Mouse (Mus musculus): ENCODE measurements around the gene Gm6356. TPM values are rescaled to one million over a fixed set of nuclear protein-coding genes. Genes with fewer than 3 reads are reported as not detected.
"Not testable (repeated sequence)": the region's sequence is repeated elsewhere in the genome, so short reads cannot be mapped to it uniquely, and the experiment has no call there.

The Gm6356 gene
- polyA plus RNA-seq (2016; fragmentation: Nextera tagmentation; extraction: Ambion mirVana) = not detected in 2 replicates

DNA sequence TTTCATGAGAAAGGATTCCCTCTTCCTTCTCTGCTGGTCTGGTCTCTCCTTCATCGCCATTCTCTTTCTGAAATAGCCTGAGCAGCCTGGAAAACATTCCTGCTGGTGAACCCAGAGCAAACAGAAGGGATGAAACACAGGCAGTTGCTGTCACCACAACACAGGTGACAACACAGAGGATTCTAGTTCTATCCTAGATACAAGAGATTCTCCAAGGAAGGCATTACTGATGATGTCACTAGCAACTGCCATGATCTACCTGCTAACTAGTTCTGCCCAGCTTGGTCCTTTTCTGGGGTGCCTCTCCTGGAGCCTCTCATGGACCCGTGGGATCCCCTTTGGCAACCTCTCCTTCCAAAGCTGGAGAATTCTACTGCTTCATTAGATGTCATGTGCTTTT lies at the start of gene Gm6356:
Gm6356 (minus strand) TSS at position 101 of the 400 bp plus-strand sequence.
- not testable (repeated sequence) for H3K9me3 ChIP-seq; H3K36me3 ChIP-seq; H3K27me3 ChIP-seq (ENCODE audit: insufficient read depth, poor library complexity, severe bottlenecking); H3K27ac ChIP-seq; H3K4me1 ChIP-seq; DNase-seq (ENCODE audit: low spot score); H3K4me3 ChIP-seq
- WGBS = 41% methylated on average over 1 of the region's 2 CpGs

Other genes with a start within 250 kb of the Gm6356 start
- gene Gm3636, start 231.5 kb downstream of the Gm6356 start, polyA plus RNA-seq (2016; fragmentation: Nextera tagmentation; extraction: Ambion mirVana) = 9.4 and 9.6 TPM in 2 replicates
- not detected in 2 replicates for gene Gm8362, start 199.4 kb downstream of the Gm6356 start, polyA plus RNA-seq (2016; fragmentation: Nextera tagmentation; extraction: Ambion mirVana)
- not detected in 2 replicates for gene Gm3642, start 133.5 kb downstream of the Gm6356 start, polyA plus RNA-seq (2016; fragmentation: Nextera tagmentation; extraction: Ambion mirVana)
- gene Gm3667, start 83.9 kb downstream of the Gm6356 start, polyA plus RNA-seq (2016; fragmentation: Nextera tagmentation; extraction: Ambion mirVana) = 1.6 TPM in 2 replicates
- gene Gm10406, start 53.6 kb upstream of the Gm6356 start, polyA plus RNA-seq (2016; fragmentation: Nextera tagmentation; extraction: Ambion mirVana) = 0.30 and 0.45 TPM in 2 replicates
- gene Gm3685, start 71.2 kb upstream of the Gm6356 start, polyA plus RNA-seq (2016; fragmentation: Nextera tagmentation; extraction: Ambion mirVana) = not detected in 2 replicates
- 0.72 and 1.3 TPM in 2 replicates for gene Gm3696, start 126.8 kb upstream of the Gm6356 start, polyA plus RNA-seq (2016; fragmentation: Nextera tagmentation; extraction: Ambion mirVana)
- gene Gm6676, start 151.6 kb upstream of the Gm6356 start, polyA plus RNA-seq (2016; fragmentation: Nextera tagmentation; extraction: Ambion mirVana) = not detected in 2 replicates
- gene Gm3512, start 200.7 kb upstream of the Gm6356 start, polyA plus RNA-seq (2016; fragmentation: Nextera tagmentation; extraction: Ambion mirVana) = 4.3 and 4.4 TPM in 2 replicates
- gene Gm16434, start 220.7 kb upstream of the Gm6356 start, polyA plus RNA-seq (2016; fragmentation: Nextera tagmentation; extraction: Ambion mirVana) = not detected in 2 replicates

Data from heart, embryonic 10.5 days (tissue).